Mouse (Mus musculus) cerebellum, adult 9-11 months (tissue): ENCODE measurements around the gene Ikzf5.
"Not testable (repeated sequence)": the region's sequence is repeated elsewhere in the genome, so short reads cannot be mapped to it uniquely, and the experiment has no call there.

Experiments
- DNase-seq: peaks from one replicate; pipeline ENCODE4 v3.0.0; 2022

The Ikzf5 gene

GRCm38 (mm10) chr7:131410416-131411058 is at the start of gene Ikzf5, which contains the start of gene Acadsb:
TSS of gene Ikzf5 (minus strand) at chr7:131410521.
TSS of gene Acadsb (plus strand) at chr7:131410601.
- DNase-seq = peak; percentile 98

GRCm38 (mm10) chr7:131456714-131457113 is 46.4 kb upstream of the Ikzf5 start:
- no peak for DNase-seq

GRCm38 (mm10) chr7:131437051-131437450 is 26.7 kb upstream of the Ikzf5 start:
- no peak for DNase-seq

- no peak for DNase-seq
Observed at GRCm38 (mm10) chr7:131434276-131434675, 24.0 kb upstream of the Ikzf5 start.

DNA sequence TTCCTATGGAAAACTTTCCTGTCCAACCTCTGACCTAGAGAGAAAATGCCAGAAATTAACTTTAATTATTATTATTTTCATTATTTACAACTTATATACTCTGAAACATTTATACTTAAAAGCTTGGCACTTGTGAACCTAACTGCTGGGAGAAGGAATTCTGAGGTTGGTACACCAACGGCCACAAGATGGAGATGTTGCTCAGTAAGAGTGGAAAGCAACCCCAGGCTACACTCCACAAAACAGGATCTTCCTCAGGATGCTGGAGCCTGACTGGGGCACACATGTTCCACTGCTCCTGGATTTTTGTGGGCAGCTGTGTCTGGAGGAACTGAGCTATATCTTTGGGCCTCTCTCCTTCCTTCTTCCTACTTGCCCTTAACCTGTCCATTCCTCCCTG is 21.9 kb upstream of the Ikzf5 start:
- peak; percentile 7 for DNase-seq

DNA sequence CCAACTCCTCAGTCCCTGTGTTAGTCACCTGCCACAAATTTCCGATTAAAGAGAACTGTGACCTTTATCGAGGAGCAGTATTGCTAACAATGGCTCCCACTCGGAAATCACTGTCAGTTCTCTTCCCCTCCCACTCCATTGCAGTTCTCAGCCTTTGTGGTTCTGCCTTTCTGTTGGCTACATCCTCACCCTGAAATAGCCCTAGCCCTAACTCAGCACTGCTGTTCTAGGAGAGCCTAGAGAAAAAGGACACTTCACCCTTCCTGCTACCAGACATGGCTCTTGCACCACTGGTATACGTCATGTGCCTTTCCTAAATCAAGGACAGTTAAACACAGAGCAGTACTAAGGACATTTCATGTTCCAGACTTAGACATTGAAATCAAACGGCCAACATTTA is 17.0 kb upstream of the Ikzf5 start:
- DNase-seq = no peak

DNA sequence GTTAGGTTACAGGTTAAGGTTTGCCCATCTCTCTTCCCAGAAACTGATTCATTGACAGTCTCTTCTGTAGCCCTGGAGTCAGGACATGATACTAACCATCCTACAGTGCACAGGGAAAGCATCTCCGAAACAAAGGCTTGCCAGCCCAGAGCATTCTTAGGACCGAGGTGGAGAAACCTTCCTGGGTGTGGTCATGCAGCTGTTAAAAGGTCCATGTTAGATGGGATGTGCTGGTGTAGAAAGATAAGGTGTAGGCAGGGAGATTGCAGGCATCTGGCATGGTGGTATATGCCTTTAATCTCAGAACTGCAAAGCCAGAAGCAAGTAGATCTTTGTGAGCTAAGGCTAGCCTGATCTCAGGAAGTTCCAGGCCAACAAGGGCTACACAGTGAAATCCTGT is 14.6 kb upstream of the Ikzf5 start:
- DNase-seq = no peak

- no peak for DNase-seq
Observed at GRCm38 (mm10) chr7:131417605-131418004, 7.3 kb upstream of the Ikzf5 start.

DNA sequence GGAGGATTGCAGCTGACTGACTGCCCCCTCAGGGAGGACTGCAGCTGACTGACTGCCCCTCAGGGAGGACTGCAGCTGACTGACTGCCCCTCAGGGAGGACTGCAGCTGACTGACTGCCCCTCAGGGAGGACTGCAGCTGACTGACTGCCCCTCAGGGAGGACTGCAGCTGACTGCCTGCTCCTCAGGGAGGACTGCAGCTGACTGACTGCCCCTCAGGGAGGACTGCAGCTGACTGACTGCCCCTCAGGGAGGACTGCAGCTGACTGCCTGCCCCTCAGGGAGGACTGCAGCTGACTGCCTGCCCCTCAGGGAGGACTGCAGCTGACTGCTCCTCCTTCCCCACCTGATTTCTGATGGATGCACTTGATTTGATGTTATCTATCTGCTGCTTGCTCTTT is 6.4 kb upstream of the Ikzf5 start:
- not testable (repeated sequence) for DNase-seq

DNA sequence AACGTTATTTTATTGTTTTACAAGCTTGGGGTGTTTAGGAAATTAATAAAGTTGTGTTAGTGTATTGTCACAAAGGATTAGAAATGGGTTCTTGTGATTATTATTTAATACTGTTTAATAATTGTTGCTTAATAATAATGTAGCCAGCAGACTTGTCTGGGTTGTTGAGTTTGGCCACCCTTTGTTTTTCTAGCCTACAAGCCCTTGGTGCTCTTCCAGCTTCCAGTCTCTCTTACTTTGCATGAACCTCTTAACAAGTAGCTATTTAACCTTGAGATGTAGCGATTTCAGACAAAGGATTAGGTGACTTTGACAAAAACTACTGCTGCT is 1.6 kb upstream of the Ikzf5 start:
- no peak for DNase-seq

DNA sequence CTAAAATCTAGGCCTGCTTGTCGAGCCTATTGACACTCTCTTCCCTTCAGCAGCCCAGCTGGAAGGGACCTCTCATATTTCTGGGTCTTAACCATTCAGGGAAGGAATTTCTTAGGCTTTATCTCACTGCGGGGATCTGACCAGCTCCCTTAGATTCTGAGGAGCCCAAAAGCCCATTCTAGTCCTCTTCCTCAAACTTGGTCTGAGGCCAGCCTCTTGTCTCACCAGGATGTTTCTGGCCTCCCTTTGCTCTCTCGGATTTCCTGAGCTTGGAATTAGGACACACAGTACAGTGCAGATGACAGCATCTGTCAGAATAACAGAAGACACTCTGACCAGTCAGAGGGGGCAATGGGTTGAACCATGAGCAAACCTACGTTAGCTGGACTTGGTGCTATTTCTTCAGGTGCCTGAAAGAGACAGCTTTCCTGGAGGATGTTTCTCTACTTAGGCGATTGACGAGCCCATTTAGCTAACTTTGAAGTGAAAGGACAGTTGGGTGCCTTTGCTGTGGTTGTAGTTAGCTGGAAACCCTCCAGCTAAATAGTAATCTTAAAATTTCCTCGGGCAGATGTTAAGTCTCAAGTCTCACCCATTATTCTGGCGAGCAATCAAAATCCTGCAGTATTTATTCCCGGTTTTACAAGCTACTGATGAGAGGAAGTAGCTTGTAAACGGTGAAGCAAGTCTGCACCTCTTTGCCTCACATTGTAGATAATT is 1.1 kb upstream of the Ikzf5 start:
- peak; percentile 41 for DNase-seq

DNA sequence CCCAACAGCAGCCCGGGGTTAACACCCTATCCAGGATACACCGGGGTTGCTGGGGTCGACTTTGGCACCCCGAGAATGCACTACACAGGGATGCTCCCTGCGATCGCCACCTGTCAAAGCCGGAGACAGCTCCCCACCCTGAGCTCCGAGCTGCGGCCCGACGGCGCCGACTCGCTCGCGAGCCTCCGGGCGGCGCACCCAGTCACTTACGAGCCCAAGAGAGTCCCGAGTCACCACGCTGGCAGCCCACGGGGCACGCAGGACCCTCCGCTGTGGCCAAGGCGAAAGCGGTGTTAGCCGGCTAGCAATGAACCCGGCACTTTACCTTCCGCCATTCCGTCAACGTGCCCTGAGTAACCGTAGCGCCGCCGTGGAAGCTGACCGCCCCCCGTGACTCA is 334 bp downstream of the Ikzf5 start:
- no peak for DNase-seq

- DNase-seq = no peak
Observed at GRCm38 (mm10) chr7:131409321-131409987, 867 bp downstream of the Ikzf5 start.

GRCm38 (mm10) chr7:131391761-131392160 is 18.6 kb downstream of the Ikzf5 start:
- not testable (repeated sequence) for DNase-seq

DNA sequence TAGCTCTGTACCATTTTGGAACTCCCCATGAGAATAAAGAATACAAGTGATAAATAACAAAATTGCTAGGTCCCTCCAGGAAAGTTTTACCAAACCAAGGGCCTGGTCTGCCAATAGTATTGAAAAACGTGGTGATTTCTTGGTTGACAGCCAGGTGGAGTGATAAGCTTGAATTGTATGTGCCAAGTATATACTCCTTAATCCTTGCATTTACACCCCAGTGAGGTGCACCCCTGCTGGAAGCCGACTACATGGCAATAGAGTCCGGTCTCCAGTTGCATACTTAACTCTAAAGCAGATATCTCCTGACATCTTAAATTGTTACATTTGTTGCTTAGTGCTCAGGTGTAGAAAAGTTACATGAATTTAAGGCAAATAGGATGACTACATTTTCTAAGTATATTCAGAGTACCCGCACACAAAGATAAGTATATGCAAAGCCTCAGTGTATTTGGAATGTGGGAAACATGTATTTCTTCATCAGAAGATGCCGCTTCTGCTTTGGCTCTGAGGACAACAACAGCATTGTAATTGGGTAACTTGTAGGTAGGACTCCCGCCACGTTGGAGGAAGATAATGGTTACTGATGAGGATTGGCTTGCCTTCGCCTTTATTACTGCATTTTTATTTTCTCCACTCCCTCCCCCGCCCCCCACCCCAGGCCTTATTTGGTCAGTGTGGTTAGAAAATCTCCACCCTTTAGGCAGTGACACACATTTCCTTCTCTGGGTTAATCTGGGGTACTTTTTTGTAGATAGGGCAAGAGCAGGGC is 38.3 kb downstream of the Ikzf5 start:
- peak; percentile 23 for DNase-seq

GRCm38 (mm10) chr7:131371470-131371860 is 38.9 kb downstream of the Ikzf5 start:
- DNase-seq = no peak

DNA sequence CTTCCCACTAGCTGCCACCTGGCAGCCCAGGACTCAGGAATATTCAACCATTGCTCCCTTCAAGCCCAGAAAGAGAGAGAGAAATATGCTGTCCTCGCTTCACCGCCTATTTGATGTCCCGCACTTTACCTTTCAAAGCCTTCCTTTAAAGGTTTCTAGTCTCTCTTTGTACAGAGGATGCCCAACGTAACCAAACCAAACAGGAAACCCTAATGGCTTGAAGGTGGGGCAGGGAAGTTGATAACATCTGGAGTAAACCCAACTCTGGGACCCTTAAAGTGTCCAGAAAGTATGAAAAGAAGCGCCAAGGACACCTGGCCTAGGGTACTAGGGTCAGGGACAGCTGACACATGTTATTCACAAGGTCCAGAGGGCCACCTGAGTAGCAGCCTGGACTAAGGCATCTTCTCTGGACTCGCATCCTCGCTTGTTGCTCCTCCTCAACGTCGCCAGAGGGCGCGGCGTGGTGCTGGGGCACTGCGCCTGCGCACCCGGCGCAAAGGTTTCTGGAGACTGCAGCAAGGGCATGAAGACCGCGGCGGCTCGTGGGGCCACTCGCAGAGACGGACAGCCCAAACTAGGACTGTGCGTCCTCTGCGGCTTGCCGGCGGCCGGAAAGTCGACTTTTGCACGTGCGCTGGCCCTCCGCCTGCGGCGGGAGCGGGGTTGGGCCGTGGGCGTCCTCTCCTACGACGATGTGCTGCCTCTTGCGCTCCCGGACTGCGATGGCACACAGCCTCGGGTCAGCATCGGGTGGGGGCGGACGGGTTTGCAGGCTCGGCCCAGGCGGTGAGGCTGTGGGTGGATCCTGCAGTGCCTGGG is 39.5 kb downstream of the Ikzf5 start, which contains the start of gene Pstk:
Pstk (plus strand) TSS at position 494 of the 822 bp plus-strand sequence.
- peak; percentile 92 for DNase-seq

DNA sequence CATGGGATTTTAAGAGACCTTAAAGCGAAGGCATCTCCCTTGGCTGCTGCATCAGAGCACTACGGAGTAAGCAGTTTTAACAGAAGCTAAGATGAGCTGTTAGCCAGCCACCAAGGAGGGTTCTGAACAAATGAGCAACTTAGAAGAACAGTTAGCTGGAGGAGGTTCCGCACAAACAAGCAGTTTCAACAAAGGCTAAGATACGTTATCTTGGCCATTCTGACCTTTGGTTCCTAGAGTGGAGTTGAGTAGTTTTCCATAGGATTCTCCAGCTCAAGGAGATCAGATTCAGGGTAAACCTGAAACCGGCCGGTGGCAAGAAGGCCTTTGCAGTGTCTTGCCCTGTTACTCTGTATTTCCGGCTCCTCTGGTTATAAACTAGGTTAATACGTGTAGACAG is 46.2 kb downstream of the Ikzf5 start:
- no peak for DNase-seq

GRCm38 (mm10) chr7:131362615-131363300 is 47.6 kb downstream of the Ikzf5 start, which contains the start of gene 2310057M21Rik:
TSS of gene 2310057M21Rik (minus strand) at chr7:131362759.
- peak; percentile 98 for DNase-seq

DNA sequence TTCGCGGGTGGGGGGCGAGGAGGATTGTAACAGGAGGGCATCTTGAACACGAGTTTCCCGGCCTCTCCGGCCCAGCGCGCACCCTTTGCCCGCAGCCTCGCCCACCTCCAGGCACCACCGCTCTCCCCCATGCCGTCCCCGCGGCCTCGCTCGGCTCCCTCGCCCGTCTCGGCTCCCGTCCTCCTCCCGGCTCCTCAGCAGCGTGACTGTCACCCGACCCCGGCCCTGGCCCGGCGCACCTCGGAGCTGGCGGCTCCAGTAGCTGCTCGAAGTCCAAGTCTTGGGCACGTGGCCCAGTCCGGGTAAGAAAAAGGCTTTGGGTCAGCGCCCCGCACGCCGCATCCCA is 48.1 kb downstream of the Ikzf5 start:
- no peak for DNase-seq

DNA sequence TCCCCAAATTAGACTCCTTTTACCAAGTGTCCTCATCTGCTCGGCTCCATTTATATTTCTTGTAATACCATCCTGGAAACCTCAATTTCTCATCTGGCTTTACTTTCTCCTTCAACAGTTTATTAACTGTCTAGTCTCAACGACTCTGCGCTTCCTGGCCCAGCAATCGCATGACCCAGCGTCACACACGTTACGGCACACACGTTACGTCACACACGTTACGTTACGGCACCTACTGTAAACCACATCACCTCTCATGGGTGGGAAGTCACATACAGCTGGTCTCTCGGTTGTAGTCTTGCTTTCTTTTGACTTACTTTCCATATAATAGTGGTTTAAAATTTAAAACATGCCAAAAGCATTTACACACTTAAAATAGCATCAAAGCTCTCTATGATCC is 54.2 kb downstream of the Ikzf5 start:
- DNase-seq = no peak
